Mouse (Mus musculus): ENCODE measurements at regions not wholly inside any gene's neighbourhood (a gene's known extent, or its start where the extent isn't known, plus 50 kb on each side); places are given as distances from the start of the nearest gene placed in this dataset.
"Not testable (repeated sequence)": the region's sequence is repeated elsewhere in the genome, so short reads cannot be mapped to it uniquely, and the experiment has no call there.

- Histone ChIP-seq H3K4me2 (replicated peaks; ENCODE audit: low read depth, low read length) (no peak overlapping the region), H3K27ac (ENCODE audit: low read length) (no peak overlapping the region), H3K27me3 (ENCODE audit: control insufficient read depth, insufficient read depth, low read length) (no peaks in the 10 kb centered on the region), H3K9ac (replicated peaks; ENCODE audit: low read depth, low read length) (no peak overlapping the region), H3K4me3 (ENCODE audit: low read depth, low read length) (no peak overlapping the region), H3K36me3 (ENCODE audit: control insufficient read depth, insufficient read depth, low read length) (no peaks in the 10 kb centered on the region), H3K4me1 (ENCODE audit: control insufficient read depth, insufficient read depth, low read length) (no peaks in the 10 kb centered on the region), H3K9me3 (ENCODE audit: control insufficient read depth, low read depth, low read length) (no peaks in the 10 kb centered on the region)
- ATAC-seq (ENCODE audit: insufficient number of reproducible peaks, insufficient read depth, low FRiP score, low read depth): no peak
- 63% methylated on average over 1 of the region's 1 CpGs for WGBS
These were observed 158.4 kb upstream of the Gm21293 start for GRCm38 (mm10) chr10:103984287-103984956.

- Histone ChIP-seq H3K4me2 (replicated peaks; ENCODE audit: low read depth, low read length) (no peak overlapping the region), H3K36me3 (ENCODE audit: control insufficient read depth, insufficient read depth, low read length) (no peaks in the 10 kb centered on the region), H3K4me1 (ENCODE audit: control insufficient read depth, insufficient read depth, low read length) (no peaks in the 10 kb centered on the region), H3K27ac (ENCODE audit: low read length) (no peak overlapping the region), H3K27me3 (ENCODE audit: control insufficient read depth, insufficient read depth, low read length) (no peaks in the 10 kb centered on the region), H3K4me3 (ENCODE audit: low read depth, low read length) (no peak overlapping the region), H3K9ac (replicated peaks; ENCODE audit: low read depth, low read length) (no peak overlapping the region), H3K9me3 (ENCODE audit: control insufficient read depth, low read depth, low read length) (no peaks in the 10 kb centered on the region)
- ATAC-seq (ENCODE audit: insufficient number of reproducible peaks, insufficient read depth, low FRiP score, low read depth): no peak
These were observed 123.2 kb upstream of the Gm21293 start for GRCm38 (mm10) chr10:104019540-104019939.

GRCm38 (mm10) chr10:104021593-104021992 lies 121.2 kb upstream of the Gm21293 start:
- no peak for ATAC-seq (ENCODE audit: insufficient number of reproducible peaks, insufficient read depth, low FRiP score, low read depth)
- H3K27me3 ChIP-seq (ENCODE audit: control insufficient read depth, insufficient read depth, low read length): no peaks in the 10 kb centered on the region
- no peaks in the 10 kb centered on the region for H3K9me3 ChIP-seq (ENCODE audit: control insufficient read depth, low read depth, low read length)
- no peaks in the 10 kb centered on the region for H3K36me3 ChIP-seq (ENCODE audit: control insufficient read depth, insufficient read depth, low read length)
- H3K9ac ChIP-seq (replicated peaks; ENCODE audit: low read depth, low read length): no peak overlapping the region
- no peaks in the 10 kb centered on the region for H3K4me1 ChIP-seq (ENCODE audit: control insufficient read depth, insufficient read depth, low read length)
- no peak overlapping the region for H3K4me3 ChIP-seq (ENCODE audit: low read depth, low read length)
- no peak overlapping the region for H3K27ac ChIP-seq (ENCODE audit: low read length)
- H3K4me2 ChIP-seq (replicated peaks; ENCODE audit: low read depth, low read length): no peak overlapping the region

GRCm38 (mm10) chr10:104028162-104028561 lies 114.6 kb upstream of the Gm21293 start:
- H3K36me3 ChIP-seq (ENCODE audit: control insufficient read depth, insufficient read depth, low read length): no peaks in the 10 kb centered on the region
- H3K4me1 ChIP-seq (ENCODE audit: control insufficient read depth, insufficient read depth, low read length): no peaks in the 10 kb centered on the region
- H3K4me3 ChIP-seq (ENCODE audit: low read depth, low read length): no peak overlapping the region
- no peak for ATAC-seq (ENCODE audit: insufficient number of reproducible peaks, insufficient read depth, low FRiP score, low read depth)
- no peak overlapping the region for H3K9ac ChIP-seq (replicated peaks; ENCODE audit: low read depth, low read length)
- no peak overlapping the region for H3K4me2 ChIP-seq (replicated peaks; ENCODE audit: low read depth, low read length)
- H3K9me3 ChIP-seq (ENCODE audit: control insufficient read depth, low read depth, low read length): no peaks in the 10 kb centered on the region
- H3K27ac ChIP-seq (ENCODE audit: low read length): no peak overlapping the region
- WGBS: 36% methylated on average over 1 of the region's 1 CpGs
- no peaks in the 10 kb centered on the region for H3K27me3 ChIP-seq (ENCODE audit: control insufficient read depth, insufficient read depth, low read length)

- H3K4me2 ChIP-seq (replicated peaks; ENCODE audit: low read depth, low read length): no peak overlapping the region
- no peaks in the 10 kb centered on the region for H3K4me1 ChIP-seq (ENCODE audit: control insufficient read depth, insufficient read depth, low read length)
- WGBS: 65% methylated on average over 3 of the region's 3 CpGs
- H3K4me3 ChIP-seq (ENCODE audit: low read depth, low read length): no peak overlapping the region
- H3K27ac ChIP-seq (ENCODE audit: low read length): no peak overlapping the region
- no peak overlapping the region for H3K9ac ChIP-seq (replicated peaks; ENCODE audit: low read depth, low read length)
- no peaks in the 10 kb centered on the region for H3K9me3 ChIP-seq (ENCODE audit: control insufficient read depth, low read depth, low read length)
- no peaks in the 10 kb centered on the region for H3K36me3 ChIP-seq (ENCODE audit: control insufficient read depth, insufficient read depth, low read length)
- no peaks in the 10 kb centered on the region for H3K27me3 ChIP-seq (ENCODE audit: control insufficient read depth, insufficient read depth, low read length)
- ATAC-seq (ENCODE audit: insufficient number of reproducible peaks, insufficient read depth, low FRiP score, low read depth): no peak
These were observed 110.0 kb upstream of the Gm21293 start for GRCm38 (mm10) chr10:104032771-104033170.

GRCm38 (mm10) chr10:104041729-104042386 lies 100.9 kb upstream of the Gm21293 start:
- H3K27me3 ChIP-seq (ENCODE audit: control insufficient read depth, insufficient read depth, low read length); H3K27ac ChIP-seq (ENCODE audit: low read length); H3K4me1 ChIP-seq (ENCODE audit: control insufficient read depth, insufficient read depth, low read length); H3K4me3 ChIP-seq (ENCODE audit: low read depth, low read length); H3K36me3 ChIP-seq (ENCODE audit: control insufficient read depth, insufficient read depth, low read length); H3K4me2 ChIP-seq (replicated peaks; ENCODE audit: low read depth, low read length); H3K9me3 ChIP-seq (ENCODE audit: control insufficient read depth, low read depth, low read length); H3K9ac ChIP-seq (replicated peaks; ENCODE audit: low read depth, low read length); ATAC-seq (ENCODE audit: insufficient number of reproducible peaks, insufficient read depth, low FRiP score, low read depth): not testable (repeated sequence)
- 84% methylated on average over 2 of the region's 2 CpGs for WGBS

- Histone ChIP-seq H3K4me2 (replicated peaks; ENCODE audit: low read depth, low read length) (no peak overlapping the region), H3K27me3 (ENCODE audit: control insufficient read depth, insufficient read depth, low read length) (no peaks in the 10 kb centered on the region), H3K4me1 (ENCODE audit: control insufficient read depth, insufficient read depth, low read length) (no peaks in the 10 kb centered on the region), H3K36me3 (ENCODE audit: control insufficient read depth, insufficient read depth, low read length) (no peaks in the 10 kb centered on the region), H3K27ac (ENCODE audit: low read length) (no peak overlapping the region), H3K9me3 (ENCODE audit: control insufficient read depth, low read depth, low read length) (no peaks in the 10 kb centered on the region), H3K4me3 (ENCODE audit: low read depth, low read length) (no peak overlapping the region), H3K9ac (replicated peaks; ENCODE audit: low read depth, low read length) (no peak overlapping the region)
- 58% methylated on average over 1 of the region's 1 CpGs for WGBS
- no peak for ATAC-seq (ENCODE audit: insufficient number of reproducible peaks, insufficient read depth, low FRiP score, low read depth)
These were observed 100.4 kb upstream of the Gm21293 start for GRCm38 (mm10) chr10:104042387-104042775.

- no peak overlapping the region for H3K4me2 ChIP-seq (replicated peaks; ENCODE audit: low read depth, low read length)
- no peaks in the 10 kb centered on the region for H3K36me3 ChIP-seq (ENCODE audit: control insufficient read depth, insufficient read depth, low read length)
- H3K9me3 ChIP-seq (ENCODE audit: control insufficient read depth, low read depth, low read length): no peaks in the 10 kb centered on the region
- ATAC-seq (ENCODE audit: insufficient number of reproducible peaks, insufficient read depth, low FRiP score, low read depth): no peak
- no peak overlapping the region for H3K4me3 ChIP-seq (ENCODE audit: low read depth, low read length)
- no peaks in the 10 kb centered on the region for H3K4me1 ChIP-seq (ENCODE audit: control insufficient read depth, insufficient read depth, low read length)
- H3K9ac ChIP-seq (replicated peaks; ENCODE audit: low read depth, low read length): no peak overlapping the region
- 60% methylated on average over 1 of the region's 1 CpGs for WGBS
- H3K27ac ChIP-seq (ENCODE audit: low read length): no peak overlapping the region
- H3K27me3 ChIP-seq (ENCODE audit: control insufficient read depth, insufficient read depth, low read length): no peaks in the 10 kb centered on the region
These were observed 99.2 kb upstream of the Gm21293 start for GRCm38 (mm10) chr10:104043569-104043968.
